Comparison of ENCODE assay signal across 9 mouse cellular contexts in the genomic region with DNA sequence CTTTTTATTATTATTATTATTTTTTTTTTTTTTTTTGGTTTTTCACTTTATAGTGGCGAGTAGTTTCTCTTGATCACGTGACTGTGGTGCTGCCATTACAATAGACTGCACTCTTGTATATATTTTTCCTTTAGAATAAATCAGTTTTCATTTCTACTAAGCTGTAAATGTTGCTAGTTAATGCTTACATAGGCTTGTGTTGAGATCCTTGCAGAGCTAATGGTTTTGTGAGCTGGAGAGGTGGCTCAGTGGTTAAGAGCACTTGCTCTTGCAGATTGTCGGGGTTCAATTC. TPM values are rescaled to one million over a fixed set of nuclear protein-coding genes. Genes with fewer than 3 reads are reported as not detected.
DNase-seq lines count a peak whose midpoint lies in the region; ATAC-seq and TF ChIP-seq lines count a peak whose summit lies in the region.
"Had no signal": no experiment of that assay in that cellular context is flagged by ENCODE, and none has a peak within 500 bp of the region (broad histone marks: within the 10 kb centered on the region; RNA-seq: fewer than 3 reads in every experiment).

No protein-coding gene starts in this region.

- WGBS in forebrain, embryonic 14.5 days = 90% methylated on average over 3 of the region's 3 CpGs
- 73% methylated on average over 3 of the region's 3 CpGs for WGBS in liver, embryonic 13.5 days (ENCODE audit: insufficient replicate concordance)

- H3K4me3 ChIP-seq in erythroblast, embryonic 14.5 days (replicated peaks) = peak overlapping the region; percentile 78
- H3K4me3 ChIP-seq in CH12.LX (replicated peaks in 1 of 3; ENCODE audit: low read depth in 2 of 3, low read length in 2 of 3, poor library complexity in 1 of 3) = peak overlapping the region; percentile 61 to 97 (median 89)
- peak overlapping the region; percentile 79 for H3K4me3 ChIP-seq in forebrain, embryonic 14.5 days (ENCODE audit: low read depth, low read length)
- peak overlapping the region; percentile 87 for H3K4me3 ChIP-seq in liver, embryonic 13.5 days (replicated peaks)

- H3K9ac ChIP-seq in CH12.LX (ENCODE audit: insufficient read depth, low read depth) = peak overlapping the region; percentile 97
- H3K9ac ChIP-seq in forebrain, embryonic 14.5 days (ENCODE audit: low read length) = peak overlapping the region; percentile 79
- H3K9ac ChIP-seq in liver, embryonic 13.5 days = peak overlapping the region; percentile 81; the same call in 1 of the 2 replicates

- no peak for ATAC-seq in erythroblast, adult 5-6 weeks (replicated peaks; ENCODE audit: low FRiP score, poor library complexity, severe bottlenecking)
- no peak for ATAC-seq in forebrain, embryonic 14.5 days
- ATAC-seq in liver, embryonic 13.5 days (ENCODE audit: low read depth) = no peak

- no peak for TF ChIP-seq CTCF in CH12.LX (conservative IDR thresholded peaks at IDR 0.05 in 1 of 2, IDR thresholded peaks at IDR 0.05 in 1 of 2; ENCODE audit: low read depth in 2 of 2, low read length in 2 of 2)

- in situ Hi-C loops in CH12.LX (cut with MboI; ENCODE audit: low pct_ligation_motif_present, low pct_unique_long_range_greater_than_20kb, low sequenced_read_pairs) = no loop called here

- H3K27ac ChIP-seq in CH12.LX (ENCODE audit: insufficient read depth, low read depth) = no peak overlapping the region
- H3K27ac ChIP-seq in forebrain, embryonic 14.5 days (ENCODE audit: low read depth, low read length) = no peak overlapping the region
- H3K27ac ChIP-seq in liver, embryonic 13.5 days = peak overlapping the region; percentile 89; the same call in 1 of the 2 replicates

- no peak for TF ChIP-seq EP300 in CH12.LX (IDR thresholded peaks at IDR 0.05; ENCODE audit: low read length)

- H3K27me3 ChIP-seq in erythroblast, embryonic 14.5 days (ENCODE audit: control insufficient read depth) = no peaks in the 10 kb centered on the region
- no peaks in the 10 kb centered on the region for H3K27me3 ChIP-seq in CH12.LX (replicated peaks)
- H3K27me3 ChIP-seq in forebrain, embryonic 14.5 days (replicated peaks; ENCODE audit: control insufficient read depth, insufficient read depth, low read length) = no peaks in the 10 kb centered on the region
- no peaks in the 10 kb centered on the region for H3K27me3 ChIP-seq in liver, embryonic 13.5 days

- no peak for DNase-seq in CH12.LX (ENCODE audit: extremely low read depth)
- DNase-seq in forebrain, embryonic 14.5 days (ENCODE audit: low spot score) = no peak
- no peak for DNase-seq in liver, embryonic 13.5 days
- DNase-seq in right cerebral cortex, adult 2 months (ENCODE audit: low spot score in 2 of 2) = no peak
- DNase-seq in gastrocnemius, postnatal 10 days = no peak
- no peak for DNase-seq in ovary, postnatal 14 days (ENCODE audit: low spot score)

- H3K79me2 ChIP-seq in CH12.LX (replicated peaks; ENCODE audit: control insufficient read depth, extremely low read depth, insufficient read depth, poor library complexity, severe bottlenecking) = peaks cover 18% of the 10 kb centered on the region

- peaks cover 20% of the 10 kb centered on the region for H3K36me3 ChIP-seq in erythroblast, embryonic 14.5 days (ENCODE audit: control insufficient read depth)
- H3K36me3 ChIP-seq in CH12.LX (replicated peaks in 1 of 2; ENCODE audit: control insufficient read depth in 1 of 2, insufficient read depth in 1 of 2, low read length in 1 of 2) = peaks cover 11 to 26% of the 10 kb centered on the region in 2 experiments
- H3K36me3 ChIP-seq in forebrain, embryonic 14.5 days (ENCODE audit: control insufficient read depth, insufficient read depth, low read length) = no peaks in the 10 kb centered on the region
- peaks cover 15% of the 10 kb centered on the region for H3K36me3 ChIP-seq in liver, embryonic 13.5 days

- dilution Hi-C loops in CH12.LX (cut with MboI; ENCODE audit: extremely low pct_ligation_motif_present, extremely low pct_unique_long_range_greater_than_20kb, low sequenced_read_pairs) = no loop called here

- no peak for TF ChIP-seq POLR2A in CH12.LX (IDR thresholded peaks at IDR 0.05; ENCODE audit: low read depth, low read length)

- H3K4me2 ChIP-seq in CH12.LX (ENCODE audit: insufficient read depth, low read depth, poor library complexity, severe bottlenecking) = peak overlapping the region; percentile 99
- peak overlapping the region; percentile 88 for H3K4me2 ChIP-seq in forebrain, embryonic 14.5 days (ENCODE audit: low read length)
- peak overlapping the region; percentile 95 for H3K4me2 ChIP-seq in liver, embryonic 13.5 days

- TF ChIP-seq RAD21 in CH12.LX (IDR thresholded peaks at IDR 0.05; ENCODE audit: low read depth, low read length) = no peak

- H3K4me1 ChIP-seq in erythroblast, embryonic 14.5 days (ENCODE audit: control insufficient read depth) = peaks cover 38% of the 10 kb centered on the region
- H3K4me1 ChIP-seq in CH12.LX (ENCODE audit: control insufficient read depth in 1 of 2, insufficient read depth in 2 of 2) = peaks cover 5 to 39% of the 10 kb centered on the region in 2 experiments; a peak in 3 of 4 replicates
- no peaks in the 10 kb centered on the region for H3K4me1 ChIP-seq in forebrain, embryonic 14.5 days (ENCODE audit: control insufficient read depth, insufficient read depth, low read length)
- H3K4me1 ChIP-seq in liver, embryonic 13.5 days (replicated peaks) = peaks cover 33% of the 10 kb centered on the region

- H3K9me3 ChIP-seq in erythroblast, embryonic 14.5 days (ENCODE audit: control insufficient read depth, low read length) = no peaks in the 10 kb centered on the region
- H3K9me3 ChIP-seq in CH12.LX (replicated peaks; ENCODE audit: low read length) = no peaks in the 10 kb centered on the region
- H3K9me3 ChIP-seq in forebrain, embryonic 14.5 days (replicated peaks; ENCODE audit: control insufficient read depth, low read length) = no peaks in the 10 kb centered on the region
- H3K9me3 ChIP-seq in liver, embryonic 13.5 days (replicated peaks) = no peaks in the 10 kb centered on the region

TF ChIP-seq in CH12.LX, 34 proteins besides CTCF, POLR2A, EP300 and RAD21:
- TF ChIP-seq USF1 (IDR thresholded peaks at IDR 0.05; ENCODE audit: low read depth, low read length) = peak; percentile 89
- peak; percentile 86 for TF ChIP-seq BHLHE40 (IDR thresholded peaks at IDR 0.05; ENCODE audit: low read depth, low read length)
- no peak for TF ChIP-seq PAX5 (IDR thresholded peaks at IDR 0.05; ENCODE audit: low read length)
- peak; percentile 92 for TF ChIP-seq USF2 (conservative IDR thresholded peaks at IDR 0.05; ENCODE audit: low read depth, low read length)

RNA-seq across cellular contexts. Expression of gene Rad50, which starts 0.5 kb away (rescaled TPM):
- 0.41 and 0.46 TPM in 2 replicates for polyA plus RNA-seq in erythroblast, embryonic 14.5 days (2012)
- total RNA-seq in erythroblast, adult 5-6 weeks (2015; ENCODE audit: low replicate concordance) = 12.5 and 14.2 TPM in 2 replicates
- 12.3 and 22.3 TPM in 2 replicates for total RNA-seq in erythroblast, adult 5-6 weeks (2017; ENCODE audit: low replicate concordance)
- total RNA-seq in CH12.LX (2012; rRNA removed) = 45.3 and 48.2 TPM in 2 replicates
- total RNA-seq in CH12.LX (2014; rRNA removed) = 36.0 and 39.6 TPM in 2 replicates
- 53.6 and 55.2 TPM in 2 replicates for polyA plus RNA-seq in CH12.LX (2012; ENCODE audit: insufficient read length, low read depth)
- 10.6 and 11.0 TPM in 2 replicates for polyA plus RNA-seq in forebrain, embryonic 14.5 days (2014; fragmentation: Nextera tagmentation; extraction: Ambion mirVana)
- polyA plus RNA-seq in liver, embryonic 13.5 days (2015; fragmentation: Nextera tagmentation; extraction: Ambion mirVana) = 19.5 and 24.1 TPM in 2 replicates
- 10 to 100 TPM in 1 of 2 experiments, 1 to 10 TPM in 1; 7.9 to 10.1 TPM for total RNA-seq in gastrocnemius, postnatal 10 days (2021)

RNA-seq across cellular contexts. Expression of gene Il5, which starts 12.9 kb away (rescaled TPM):
- polyA plus RNA-seq in erythroblast, embryonic 14.5 days (2012) = not detected in 2 replicates
- total RNA-seq in erythroblast, adult 5-6 weeks (2015; ENCODE audit: low replicate concordance) = not detected in 2 replicates
- total RNA-seq in erythroblast, adult 5-6 weeks (2017; ENCODE audit: low replicate concordance) = not detected in 2 replicates
- total RNA-seq in CH12.LX (2012; rRNA removed) (not detected in 2 replicates), CH12.LX (2014; rRNA removed) (not detected in 2 replicates)
- not detected in 2 replicates for polyA plus RNA-seq in CH12.LX (2012; ENCODE audit: insufficient read length, low read depth)
- not detected in 2 replicates for polyA plus RNA-seq in forebrain, embryonic 14.5 days (2014; fragmentation: Nextera tagmentation; extraction: Ambion mirVana)
- not detected in 2 replicates for polyA plus RNA-seq in liver, embryonic 13.5 days (2015; fragmentation: Nextera tagmentation; extraction: Ambion mirVana)
- total RNA-seq in gastrocnemius, postnatal 10 days (2021) = not detected
- total RNA-seq: layer of hippocampus, adult 8-10 months had no signal
